Mouse (Mus musculus) forebrain, embryonic 11.5 days (tissue): ENCODE results near the gene Akt1s1. TPM values are rescaled to one million over a fixed set of nuclear protein-coding genes. Genes with fewer than 3 reads are reported as not detected.

Experiments used
- ATAC-seq: fragments of 200-750 bp; cut with Nextera tagmentation; replicated peaks from 2 replicates; pipeline ENCODE4 v1.8.0; 2017; ENCODE audit warnings: moderate TSS enrichment; ENCODE audit not compliant: low FRiP score
- DNase-seq: peaks from one replicate; pipeline ENCODE4 v3.0.0-alpha.2; 2017; ENCODE audit warnings: low spot score
- H3K27ac ChIP-seq: fragments of 300-500 bp; sonication (generic); 2 replicates; pipeline ENCODE4 v1.5.1; 2014; ENCODE audit warnings: low read depth, low read length
- H3K27me3 ChIP-seq: fragments of 300-500 bp; sonication (generic); 2 replicates; pipeline ENCODE4 v1.6.1; 2014; ENCODE audit warnings: mild to moderate bottlenecking, low read length, mixed read lengths; ENCODE audit not compliant: control insufficient read depth, insufficient read depth
- H3K36me3 ChIP-seq: fragments of 300-500 bp; sonication (generic); 2 replicates; pipeline ENCODE4 v1.6.1; 2014; ENCODE audit warnings: mild to moderate bottlenecking, low read length, moderate library complexity, mixed read lengths; ENCODE audit not compliant: control insufficient read depth, insufficient read depth
- H3K4me1 ChIP-seq: fragments of 300-500 bp; sonication (generic); replicated peaks from 2 replicates; pipeline ENCODE4 v1.6.1; 2014; ENCODE audit warnings: low read length, mixed read lengths; ENCODE audit not compliant: control insufficient read depth, insufficient read depth
- H3K4me2 ChIP-seq: fragments of 300-500 bp; sonication (generic); 2 replicates; pipeline ENCODE4 v1.6.1; 2014; ENCODE audit warnings: low read depth, mild to moderate bottlenecking, low read length, moderate library complexity, mixed read lengths; ENCODE audit not compliant: severe bottlenecking
- H3K4me3 ChIP-seq: fragments of 300-500 bp; sonication (generic); 2 replicates; pipeline ENCODE4 v1.5.1; 2014; ENCODE audit warnings: low read depth, low read length
- H3K9ac ChIP-seq: fragments of 300-500 bp; sonication (generic); 2 replicates; pipeline ENCODE4 v1.6.1; 2014; ENCODE audit warnings: low read length
- H3K9me3 ChIP-seq: fragments of 300-500 bp; sonication (generic); 2 replicates; pipeline ENCODE4 v1.6.1; 2016; ENCODE audit warnings: low read length, mixed read lengths; ENCODE audit not compliant: control insufficient read depth
- WGBS: fragments of 180-500 bp; shearing (Covaris S2); extraction: QIAGEN DNeasy Blood & Tissue Kit; methylation state at CpG from one replicate; pipeline ENCODE4 v1.1.7; 2014; 5-methylcytosine and 5-hydroxymethylcytosine counted together
- polyA plus RNA-seq: library from polyadenylated mRNA; unstranded; fragments of >200 nt; fragmentation: Nextera tagmentation; extraction: Ambion mirVana; gene quantifications from 2 replicates; pipeline ENCODE4 v1.2.1, GENCODE M21; 2014

Gene Akt1s1
- polyA plus RNA-seq, 1 experiment from 2014 or later = 83.0 TPM

DNA sequence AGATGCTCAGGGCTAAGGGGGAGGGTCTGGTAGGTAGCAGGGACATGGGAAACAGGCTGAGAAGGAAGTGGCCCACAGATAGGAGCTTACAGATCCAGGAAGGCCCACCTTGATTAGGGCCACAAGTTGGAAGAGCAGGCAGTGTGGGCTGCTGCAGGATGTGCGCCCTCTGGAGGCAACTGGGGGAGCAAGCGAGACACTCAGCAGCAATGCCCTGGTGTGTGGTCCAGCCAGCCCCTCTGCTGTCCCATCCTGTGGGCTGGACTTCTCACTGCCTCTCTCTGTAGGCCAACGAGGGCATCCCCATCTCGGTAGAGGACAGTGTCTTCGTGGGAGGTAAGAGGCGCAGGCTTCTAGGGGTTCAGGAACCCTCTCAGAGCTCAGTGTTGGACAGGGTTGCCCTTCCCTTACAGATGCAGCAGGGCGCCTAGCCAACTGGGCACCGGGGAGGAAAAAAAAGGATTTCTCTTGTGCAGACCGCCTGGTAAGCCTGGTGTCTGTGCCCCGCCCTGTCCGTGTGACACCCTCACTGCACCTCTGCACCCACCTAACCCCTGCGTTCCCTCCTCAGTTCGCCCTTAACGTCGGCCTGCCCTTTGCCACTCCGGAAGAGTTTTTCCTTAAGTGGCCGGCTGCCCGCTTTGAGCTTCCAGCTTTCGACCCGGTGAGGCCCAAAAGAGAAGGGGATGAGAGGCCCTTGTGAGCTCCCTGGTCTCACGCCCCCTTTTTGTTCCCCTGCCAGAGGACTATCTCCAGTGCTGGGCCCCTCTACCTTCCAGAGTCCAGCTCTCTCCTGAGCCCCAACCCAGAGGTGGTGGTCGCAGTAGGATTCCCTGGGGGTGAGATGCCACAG lies 12.0 kb downstream of the Akt1s1 start:
- H3K36me3 ChIP-seq = peaks cover 20% of the 10 kb centered on the region
- peak; percentile 25; the same call in 1 of the 2 replicates for ATAC-seq
- peaks cover 8% of the 10 kb centered on the region; the same call in 1 of the 2 replicates for H3K4me1 ChIP-seq
- H3K9ac ChIP-seq = no peak overlapping the region
- DNase-seq = peak; percentile 91
- peak overlapping the region; percentile 32; the same call in 1 of the 2 replicates for H3K27ac ChIP-seq
- no peaks in the 10 kb centered on the region for H3K9me3 ChIP-seq
- 57% methylated on average over 22 of the region's 22 CpGs for WGBS
- H3K27me3 ChIP-seq = no peaks in the 10 kb centered on the region
- no peak overlapping the region for H3K4me2 ChIP-seq
- no peak overlapping the region for H3K4me3 ChIP-seq

DNA sequence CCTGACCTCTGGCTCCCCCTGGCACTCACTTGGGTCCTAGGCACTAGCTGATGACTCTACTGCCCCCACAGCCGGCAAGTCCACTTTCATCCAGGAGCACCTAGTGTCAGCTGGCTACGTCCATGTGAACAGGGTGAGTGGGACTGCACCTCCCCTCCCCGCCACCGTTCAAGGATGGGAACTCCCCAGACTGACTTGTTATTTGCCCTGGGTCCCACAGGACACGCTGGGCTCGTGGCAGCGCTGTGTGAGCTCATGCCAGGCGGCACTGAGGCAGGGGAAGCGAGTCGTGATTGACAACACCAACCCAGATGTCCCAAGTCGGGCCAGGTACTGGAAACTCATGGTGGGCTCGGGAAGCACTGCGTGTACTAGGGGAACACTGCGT lies 12.6 kb downstream of the Akt1s1 start:
- ATAC-seq = no peak

DNA sequence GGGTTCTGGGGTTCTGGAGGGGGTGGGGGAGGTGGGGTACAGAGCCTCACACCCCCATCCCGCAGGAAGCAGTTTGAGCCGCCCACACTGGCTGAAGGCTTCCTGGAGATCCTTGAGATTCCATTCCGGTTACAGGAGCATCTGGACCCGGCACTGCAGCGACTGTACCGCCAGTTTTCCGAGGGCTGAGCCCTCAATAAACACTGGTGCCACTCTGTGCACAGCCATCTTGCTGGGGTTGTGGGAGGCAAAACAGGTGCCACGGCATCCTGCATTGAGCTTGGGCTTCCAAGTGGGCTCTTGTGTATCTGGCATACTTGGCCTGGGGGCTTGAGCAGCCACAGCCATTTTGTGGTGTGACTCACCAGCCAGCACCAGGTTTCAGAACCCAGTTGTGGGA lies 13.6 kb downstream of the Akt1s1 start:
- 91% methylated on average over 8 of the region's 8 CpGs for WGBS
- no peak overlapping the region for H3K9ac ChIP-seq
- no peak overlapping the region for H3K4me3 ChIP-seq
- ATAC-seq (no peak), DNase-seq (no peak)
- no peak overlapping the region for H3K27ac ChIP-seq
- H3K4me1 ChIP-seq = peaks cover 22% of the 10 kb centered on the region
- no peak overlapping the region for H3K4me2 ChIP-seq
- H3K36me3 ChIP-seq = peaks cover 20% of the 10 kb centered on the region
- H3K9me3 ChIP-seq = no peaks in the 10 kb centered on the region
- H3K27me3 ChIP-seq = no peaks in the 10 kb centered on the region

More for the DNA sequence above, 12.6 kb downstream of the Akt1s1 start:
- no peaks in the 10 kb centered on the region for H3K27me3 ChIP-seq
- DNase-seq = no peak
- no peak overlapping the region for H3K27ac ChIP-seq
- no peaks in the 10 kb centered on the region for H3K9me3 ChIP-seq
- no peak overlapping the region for H3K4me3 ChIP-seq
- no peak overlapping the region for H3K9ac ChIP-seq
- peaks cover 12% of the 10 kb centered on the region for H3K4me1 ChIP-seq
- peaks cover 20% of the 10 kb centered on the region for H3K36me3 ChIP-seq
- no peak overlapping the region for H3K4me2 ChIP-seq
- 90% methylated on average over 14 of the region's 14 CpGs for WGBS

DNA sequence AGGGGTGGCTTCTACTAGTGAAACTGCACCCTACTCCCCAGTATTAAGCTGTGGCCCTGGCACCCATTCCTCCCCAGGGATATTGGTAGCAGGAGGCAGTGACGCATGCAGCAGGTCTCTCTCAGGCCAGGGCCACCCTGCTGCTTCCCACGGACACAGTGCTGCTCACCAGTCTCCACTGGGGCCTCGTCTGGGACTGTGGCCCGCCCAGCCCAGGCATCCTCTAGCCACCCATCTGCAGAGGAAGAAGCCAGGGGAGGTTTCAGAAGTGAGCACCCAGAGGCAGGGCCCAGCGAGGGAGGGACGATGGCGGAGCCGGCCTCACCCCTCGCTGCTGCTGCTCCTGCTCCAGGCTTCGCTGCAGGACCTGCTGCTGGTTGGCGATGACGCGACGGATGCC lies 14.4 kb downstream of the Akt1s1 start:
- Histone ChIP-seq H3K4me2 (no peak overlapping the region), H3K9me3 (no peaks in the 10 kb centered on the region), H3K4me1 (peaks cover 26% of the 10 kb centered on the region), H3K9ac (no peak overlapping the region), H3K27ac (no peak overlapping the region), H3K27me3 (no peaks in the 10 kb centered on the region), H3K36me3 (peaks cover 20% of the 10 kb centered on the region), H3K4me3 (no peak overlapping the region)
- WGBS = 86% methylated on average over 14 of the region's 14 CpGs
- DNase-seq (no peak), ATAC-seq (no peak)

DNA sequence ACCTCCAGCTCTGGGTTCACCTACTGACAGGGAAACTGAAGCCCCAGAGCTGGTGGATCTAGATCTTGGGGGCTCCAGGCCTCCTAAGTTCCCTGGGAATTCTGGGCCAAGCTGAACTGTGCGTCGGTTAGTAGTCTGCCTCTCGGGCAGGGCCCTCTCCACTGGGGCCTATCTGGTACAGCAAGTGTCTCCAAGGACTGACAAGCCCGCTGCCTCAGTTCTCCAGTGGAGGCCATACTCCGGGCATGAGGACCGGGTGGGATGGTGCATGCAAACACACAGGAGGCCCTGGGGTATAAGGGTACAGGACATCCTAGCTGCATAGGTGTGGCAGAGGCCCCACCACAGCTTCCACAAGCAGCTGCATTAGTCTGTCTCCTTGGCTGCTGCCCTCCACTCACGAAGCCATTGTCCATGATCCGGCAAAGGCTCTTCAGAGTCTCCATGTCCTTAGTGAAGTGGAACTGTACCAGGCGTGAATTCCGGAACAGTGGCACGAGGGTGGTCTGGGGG lies 15.2 kb downstream of the Akt1s1 start:
- no peak overlapping the region for H3K4me3 ChIP-seq
- H3K27me3 ChIP-seq = no peaks in the 10 kb centered on the region
- WGBS = 94% methylated on average over 11 of the region's 11 CpGs
- no peak overlapping the region for H3K9ac ChIP-seq
- ATAC-seq (no peak), DNase-seq (no peak)
- H3K9me3 ChIP-seq = no peaks in the 10 kb centered on the region
- peaks cover 23% of the 10 kb centered on the region for H3K4me1 ChIP-seq
- no peak overlapping the region for H3K4me2 ChIP-seq
- H3K27ac ChIP-seq = no peak overlapping the region
- H3K36me3 ChIP-seq = peaks cover 20% of the 10 kb centered on the region

DNA sequence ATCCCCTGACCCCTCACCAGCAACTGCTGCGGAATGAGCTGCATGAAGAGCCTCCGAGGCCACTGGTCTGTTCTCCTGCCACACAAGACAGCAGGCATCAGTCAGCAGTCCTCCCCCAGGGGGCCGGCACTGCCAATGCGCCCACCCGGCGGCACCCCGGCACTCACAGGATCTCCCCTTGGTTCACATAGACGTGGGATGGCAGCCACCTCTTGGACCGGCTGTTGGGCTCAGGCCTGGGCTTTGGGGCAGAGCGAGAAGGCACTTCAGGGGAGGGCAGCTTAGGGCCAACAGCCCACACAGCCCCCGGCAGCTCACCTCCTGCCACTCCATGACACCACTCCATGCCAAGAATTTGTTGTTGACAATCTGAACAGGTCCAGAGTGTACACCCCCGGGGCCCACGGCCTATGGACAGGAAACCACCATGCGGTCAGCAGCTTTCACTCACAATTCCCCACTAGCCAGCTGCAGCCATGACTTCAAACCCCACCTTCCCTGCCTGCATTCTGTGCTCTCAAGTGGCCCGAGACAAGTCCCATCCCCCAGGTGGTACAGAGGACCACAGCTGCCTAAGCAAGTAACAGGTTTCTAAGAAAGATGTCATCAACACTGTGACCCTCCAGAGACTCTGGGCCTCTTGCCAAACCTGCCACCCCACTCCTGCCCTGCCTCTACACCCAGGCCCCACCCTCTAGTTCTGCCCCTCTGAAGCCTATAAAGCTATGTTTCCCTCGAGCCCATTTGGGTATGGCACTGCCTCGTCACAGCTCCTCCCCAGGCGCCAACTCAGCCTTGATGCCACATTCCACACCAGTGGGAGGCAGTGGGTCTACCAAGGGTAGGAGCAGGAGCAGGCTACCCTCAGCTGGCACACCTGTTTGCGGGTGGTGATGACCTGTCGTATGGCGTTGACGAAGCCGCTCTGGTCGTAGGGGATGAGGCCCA lies 16.1 kb downstream of the Akt1s1 start:
- DNase-seq (no peak), ATAC-seq (no peak)
- 86% methylated on average over 24 of the region's 24 CpGs for WGBS
- Histone ChIP-seq H3K4me2 (no peak overlapping the region), H3K36me3 (peaks cover 20% of the 10 kb centered on the region), H3K27me3 (no peaks in the 10 kb centered on the region), H3K27ac (no peak overlapping the region), H3K9ac (no peak overlapping the region), H3K9me3 (no peaks in the 10 kb centered on the region), H3K4me3 (no peak overlapping the region), H3K4me1 (peaks cover 23% of the 10 kb centered on the region)

DNA sequence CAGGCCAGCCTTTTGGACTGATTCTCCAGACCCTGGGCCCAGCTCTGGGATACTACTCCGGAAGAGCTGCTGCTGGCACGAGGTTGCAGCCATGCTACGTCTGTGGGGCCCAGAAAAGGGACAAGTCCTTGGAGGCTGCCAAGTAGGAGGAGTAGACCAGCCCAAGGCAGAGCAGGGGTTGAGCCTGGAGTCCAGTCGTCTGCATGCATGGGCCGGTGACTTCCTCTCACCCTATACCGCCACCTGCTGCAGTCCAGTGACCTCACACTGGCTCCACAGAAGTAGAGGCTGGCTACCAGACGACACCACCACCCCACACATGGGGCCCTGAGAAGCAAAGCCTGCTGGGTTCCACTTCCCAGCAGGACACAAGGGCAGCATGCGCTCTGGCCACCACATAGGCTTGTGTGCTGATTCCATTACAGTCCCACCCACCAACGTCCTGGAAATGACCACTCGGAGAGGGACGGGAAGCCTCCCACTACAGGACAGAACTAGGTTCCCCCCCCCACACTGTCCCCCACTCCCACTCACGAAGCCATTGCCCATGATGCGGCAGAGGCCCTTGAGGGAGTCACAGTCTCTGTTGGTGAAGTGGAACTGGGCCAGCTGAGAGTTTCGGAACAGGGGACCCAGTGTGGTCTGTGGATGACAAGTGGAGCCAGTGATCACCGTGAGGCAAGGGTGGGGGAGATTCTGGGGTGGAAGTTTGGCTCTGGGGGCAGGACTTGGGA lies 17.7 kb downstream of the Akt1s1 start:
- Histone ChIP-seq H3K9me3 (no peaks in the 10 kb centered on the region), H3K27me3 (no peaks in the 10 kb centered on the region), H3K4me1 (peaks cover 29% of the 10 kb centered on the region), H3K27ac (no peak overlapping the region), H3K4me2 (peak overlapping the region; percentile 15; the same call in 1 of the 2 replicates), H3K36me3 (peaks cover 20% of the 10 kb centered on the region), H3K9ac (peak overlapping the region; percentile 20; the same call in 1 of the 2 replicates), H3K4me3 (no peak overlapping the region)
- ATAC-seq = no peak
- DNase-seq = no peak
- WGBS = 72% methylated on average over 15 of the region's 15 CpGs
